Mouse (Mus musculus) limb, embryonic 12.5 days (tissue): ENCODE measurements around the gene Ess2. TPM values are rescaled to one million over a fixed set of nuclear protein-coding genes. Genes with fewer than 3 reads are reported as not detected.

Source experiments
- ATAC-seq: fragments of 200-750 bp; cut with Nextera tagmentation; 2 replicates; pipeline ENCODE4 v1.8.0; 2017; ENCODE audit warnings: low read depth, moderate TSS enrichment; ENCODE audit not compliant: insufficient number of reproducible peaks, insufficient read depth, low FRiP score, low TSS enrichment
- H3K27ac ChIP-seq: fragments of 300-500 bp; sonication (generic); 2 replicates; pipeline ENCODE4 v1.5.1; 2016; ENCODE audit warnings: mild to moderate bottlenecking, moderate library complexity
- H3K27me3 ChIP-seq: fragments of 300-500 bp; sonication (generic); 2 replicates; pipeline ENCODE4 v1.6.1; 2016; ENCODE audit warnings: mild to moderate bottlenecking, moderate library complexity
- H3K36me3 ChIP-seq: fragments of 300-500 bp; sonication (generic); 2 replicates; pipeline ENCODE4 v1.6.1; 2016; ENCODE audit warnings: mild to moderate bottlenecking, moderate library complexity
- H3K4me1 ChIP-seq: fragments of 300-500 bp; sonication (generic); replicated peaks from 2 replicates; pipeline ENCODE4 v1.6.1; 2016
- H3K4me2 ChIP-seq: fragments of 300-500 bp; sonication (generic); 2 replicates; pipeline ENCODE4 v1.6.1; 2016; ENCODE audit warnings: mild to moderate bottlenecking, moderate library complexity
- H3K4me3 ChIP-seq: fragments of 300-500 bp; sonication (generic); replicated peaks from 2 replicates; pipeline ENCODE4 v1.5.1; 2016; ENCODE audit warnings: mild to moderate bottlenecking
- H3K9ac ChIP-seq: fragments of 300-500 bp; sonication (generic); replicated peaks from 2 replicates; pipeline ENCODE4 v1.6.1; 2016; ENCODE audit warnings: mild to moderate bottlenecking, moderate library complexity
- H3K9me3 ChIP-seq: fragments of 300-500 bp; sonication (generic); 2 replicates; pipeline ENCODE4 v1.6.1; 2016; ENCODE audit warnings: mild to moderate bottlenecking, moderate library complexity
- WGBS: fragments of 180-500 bp; shearing (Covaris S2); methylation state at CpG from one replicate; pipeline ENCODE4 v1.1.7; 2016; 5-methylcytosine and 5-hydroxymethylcytosine counted together
- polyA plus RNA-seq: library from polyadenylated mRNA; unstranded; fragments of >200 nt; fragmentation: Nextera tagmentation; extraction: Ambion mirVana; gene quantifications from 2 replicates; pipeline ENCODE4 v1.2.1, GENCODE M21; 2016

Gene Ess2
- polyA plus RNA-seq, 1 experiment from 2014 or later: 54.7 TPM

GRCm38 (mm10) chr16:17884116-17884515, 27.0 kb downstream of the Ess2 start:
- peaks cover 9% of the 10 kb centered on the region; the same call in 1 of the 2 replicates for H3K4me1 ChIP-seq
- WGBS: 83% methylated on average over 6 of the region's 6 CpGs
- H3K9ac ChIP-seq: no peak overlapping the region
- no peaks in the 10 kb centered on the region for H3K27me3 ChIP-seq
- H3K4me2 ChIP-seq: no peak overlapping the region
- H3K4me3 ChIP-seq: no peak overlapping the region
- no peaks in the 10 kb centered on the region for H3K9me3 ChIP-seq
- no peak overlapping the region for H3K27ac ChIP-seq
- no peak for ATAC-seq
- H3K36me3 ChIP-seq: peaks cover 43% of the 10 kb centered on the region

- Histone ChIP-seq H3K27me3 (no peaks in the 10 kb centered on the region), H3K9me3 (peaks cover 3% of the 10 kb centered on the region; the same call in 1 of the 2 replicates), H3K4me1 (peaks cover 9% of the 10 kb centered on the region; the same call in 1 of the 2 replicates), H3K27ac (no peak overlapping the region), H3K9ac (no peak overlapping the region), H3K36me3 (peaks cover 59% of the 10 kb centered on the region), H3K4me2 (no peak overlapping the region), H3K4me3 (no peak overlapping the region)
- no peak for ATAC-seq
Observed at GRCm38 (mm10) chr16:17882196-17882595, 29.0 kb downstream of the Ess2 start.

- peaks cover 56% of the 10 kb centered on the region for H3K36me3 ChIP-seq
- ATAC-seq: no peak
Observed at GRCm38 (mm10) chr16:17879571-17879970, 31.6 kb downstream of the Ess2 start.

GRCm38 (mm10) chr16:17876096-17876495, 35.1 kb downstream of the Ess2 start:
- Histone ChIP-seq H3K9me3 (peaks cover 3% of the 10 kb centered on the region; the same call in 1 of the 2 replicates), H3K4me2 (no peak overlapping the region), H3K27ac (no peak overlapping the region), H3K9ac (no peak overlapping the region), H3K4me3 (no peak overlapping the region), H3K36me3 (peaks cover 53% of the 10 kb centered on the region), H3K4me1 (no peaks in the 10 kb centered on the region), H3K27me3 (no peaks in the 10 kb centered on the region)
- WGBS: 96% methylated on average over 1 of the region's 1 CpGs
- ATAC-seq: no peak

More at GRCm38 (mm10) chr16:17879571-17879970, 31.6 kb downstream of the Ess2 start:
- no peaks in the 10 kb centered on the region for H3K27me3 ChIP-seq
- H3K27ac ChIP-seq: no peak overlapping the region
- H3K4me3 ChIP-seq: no peak overlapping the region
- 95% methylated on average over 4 of the region's 4 CpGs for WGBS
- peaks cover 4% of the 10 kb centered on the region; the same call in 1 of the 2 replicates for H3K4me1 ChIP-seq
- no peak overlapping the region for H3K4me2 ChIP-seq
- H3K9ac ChIP-seq: no peak overlapping the region
- H3K9me3 ChIP-seq: peaks cover 3% of the 10 kb centered on the region; the same call in 1 of the 2 replicates

- Histone ChIP-seq H3K36me3 (peaks cover 60% of the 10 kb centered on the region), H3K9ac (no peak overlapping the region), H3K4me1 (no peaks in the 10 kb centered on the region), H3K4me3 (no peak overlapping the region), H3K4me2 (no peak overlapping the region), H3K27ac (no peak overlapping the region), H3K27me3 (no peaks in the 10 kb centered on the region), H3K9me3 (peaks cover 3% of the 10 kb centered on the region; the same call in 1 of the 2 replicates)
- WGBS: 80% methylated on average over 4 of the region's 4 CpGs
- no peak for ATAC-seq
Observed at GRCm38 (mm10) chr16:17875174-17875573, 36.0 kb downstream of the Ess2 start.

- no peak for ATAC-seq
- Histone ChIP-seq H3K27ac (no peak overlapping the region), H3K4me2 (no peak overlapping the region), H3K36me3 (peaks cover 65% of the 10 kb centered on the region), H3K4me3 (no peak overlapping the region), H3K27me3 (no peaks in the 10 kb centered on the region), H3K4me1 (no peaks in the 10 kb centered on the region), H3K9me3 (no peaks in the 10 kb centered on the region), H3K9ac (no peak overlapping the region)
- WGBS: 49% methylated on average over 4 of the region's 4 CpGs
Observed at GRCm38 (mm10) chr16:17872995-17873394, 38.2 kb downstream of the Ess2 start.

- Histone ChIP-seq H3K27me3 (no peaks in the 10 kb centered on the region), H3K4me2 (no peak overlapping the region), H3K9ac (no peak overlapping the region), H3K4me3 (no peak overlapping the region), H3K27ac (no peak overlapping the region), H3K9me3 (no peaks in the 10 kb centered on the region), H3K4me1 (no peaks in the 10 kb centered on the region), H3K36me3 (peaks cover 59% of the 10 kb centered on the region)
- 89% methylated on average over 5 of the region's 5 CpGs for WGBS
- ATAC-seq: no peak
Observed at GRCm38 (mm10) chr16:17871248-17871647, 39.9 kb downstream of the Ess2 start.

- WGBS: 54% methylated on average over 6 of the region's 6 CpGs
- H3K4me3 ChIP-seq: no peak overlapping the region
- H3K27me3 ChIP-seq: no peaks in the 10 kb centered on the region
- ATAC-seq: no peak
- H3K4me1 ChIP-seq: no peaks in the 10 kb centered on the region
- no peaks in the 10 kb centered on the region for H3K9me3 ChIP-seq
- H3K4me2 ChIP-seq: no peak overlapping the region
- no peak overlapping the region for H3K27ac ChIP-seq
- no peak overlapping the region for H3K9ac ChIP-seq
- H3K36me3 ChIP-seq: peaks cover 57% of the 10 kb centered on the region
Observed at GRCm38 (mm10) chr16:17865770-17866169, 45.4 kb downstream of the Ess2 start.

- Histone ChIP-seq H3K4me1 (no peaks in the 10 kb centered on the region), H3K27me3 (no peaks in the 10 kb centered on the region), H3K4me2 (no peak overlapping the region), H3K9me3 (no peaks in the 10 kb centered on the region), H3K4me3 (no peak overlapping the region), H3K9ac (no peak overlapping the region), H3K27ac (no peak overlapping the region), H3K36me3 (peaks cover 57% of the 10 kb centered on the region)
- ATAC-seq: no peak
- WGBS: 88% methylated on average over 2 of the region's 2 CpGs
Observed at GRCm38 (mm10) chr16:17865293-17865692, 45.9 kb downstream of the Ess2 start.

GRCm38 (mm10) chr16:17858592-17858991, 52.6 kb downstream of the Ess2 start:
- Histone ChIP-seq H3K27ac (no peak overlapping the region), H3K9ac (no peak overlapping the region), H3K4me2 (no peak overlapping the region), H3K4me3 (no peak overlapping the region), H3K36me3 (peaks cover 80% of the 10 kb centered on the region), H3K4me1 (no peaks in the 10 kb centered on the region), H3K27me3 (no peaks in the 10 kb centered on the region), H3K9me3 (no peaks in the 10 kb centered on the region)
- ATAC-seq: no peak

GRCm38 (mm10) chr16:17857157-17857556, 54.0 kb downstream of the Ess2 start:
- Histone ChIP-seq H3K4me1 (no peaks in the 10 kb centered on the region), H3K36me3 (peaks cover 85% of the 10 kb centered on the region), H3K9ac (no peak overlapping the region), H3K27me3 (no peaks in the 10 kb centered on the region), H3K4me3 (no peak overlapping the region), H3K9me3 (no peaks in the 10 kb centered on the region), H3K27ac (no peak overlapping the region), H3K4me2 (no peak overlapping the region)
- no peak for ATAC-seq
- WGBS: 94% methylated on average over 7 of the region's 7 CpGs

GRCm38 (mm10) chr16:17853263-17853662, 57.9 kb downstream of the Ess2 start:
- ATAC-seq: no peak
- Histone ChIP-seq H3K9ac (no peak overlapping the region), H3K4me1 (no peaks in the 10 kb centered on the region), H3K9me3 (no peaks in the 10 kb centered on the region), H3K27me3 (no peaks in the 10 kb centered on the region), H3K27ac (no peak overlapping the region), H3K36me3 (peaks cover 90% of the 10 kb centered on the region), H3K4me2 (no peak overlapping the region), H3K4me3 (no peak overlapping the region)
- 81% methylated on average over 2 of the region's 2 CpGs for WGBS
